ENCODE assay signal across 12 mouse cellular contexts in genomic region chr17:12675646-12676045, GRCm38 (mm10). TPM values are rescaled to one million over a fixed set of nuclear protein-coding genes. Genes with fewer than 3 reads are reported as not detected.
A peak's percentile ranks its signal among the peaks of the same experiment; 100 is the strongest.
DNase-seq lines count a peak whose midpoint lies in the region; ATAC-seq and TF ChIP-seq lines count a peak whose summit lies in the region.
"Had no signal": no experiment of that assay in that cellular context is flagged by ENCODE, and none has a peak within 500 bp of the region (broad histone marks: within the 10 kb centered on the region; RNA-seq: fewer than 3 reads in every experiment).

Gene Slc22a1, minus strand, starts transcription at chr17:12675829.

- WGBS in intestine, postnatal 0 days = 63% methylated on average over 7 of the region's 7 CpGs
- 75% methylated on average over 7 of the region's 7 CpGs for WGBS in intestine, embryonic 16.5 days
- 37% methylated on average over 7 of the region's 7 CpGs for WGBS in kidney, adult 2 months

- intact Hi-C loops in gastrocnemius, postnatal 14 days (cut with DNase I; ENCODE audit: low total_unique reads) = no loop called here

- H3K4me2 ChIP-seq in intestine, postnatal 0 days (replicated peaks; ENCODE audit: low read depth) = no peak within 1 kb of the TSS
- H3K4me2 ChIP-seq in intestine, embryonic 16.5 days (ENCODE audit: low read depth, low read length) = no peak within 1 kb of the TSS
- H3K4me2 ChIP-seq: hindbrain, embryonic 12.5 days had no signal

- no peaks in the 10 kb centered on the region for H3K36me3 ChIP-seq in intestine, postnatal 0 days (ENCODE audit: control insufficient read depth, insufficient read depth)
- H3K36me3 ChIP-seq in intestine, embryonic 16.5 days (ENCODE audit: control insufficient read depth, insufficient read depth, low read length) = 0 out of 2 replicates have a peak, but pooled peaks cover 4% of the 10 kb centered on the region
- no peaks in the 10 kb centered on the region for H3K36me3 ChIP-seq in kidney, adult 2 months (ENCODE audit: control insufficient read depth, insufficient read depth, low read length)

- H3K4me1 ChIP-seq in intestine, postnatal 0 days (replicated peaks; ENCODE audit: control insufficient read depth, insufficient read depth, low read length) = no peaks in the 10 kb centered on the region; the same call in none of the 2 replicates
- peaks cover 11% of the 10 kb centered on the region for H3K4me1 ChIP-seq in intestine, embryonic 16.5 days (ENCODE audit: control insufficient read depth, insufficient read depth, low read length)
- H3K4me1 ChIP-seq in kidney, adult 2 months (ENCODE audit: control insufficient read depth, insufficient read depth, low read length) = peaks cover 21% of the 10 kb centered on the region; the same call in 1 of the 2 replicates
- H3K4me1 ChIP-seq: hindbrain, embryonic 12.5 days had no signal

- no peaks in the 10 kb centered on the region for H3K27me3 ChIP-seq in intestine, postnatal 0 days (replicated peaks; ENCODE audit: control insufficient read depth, insufficient read depth, low read length)
- no peaks in the 10 kb centered on the region for H3K27me3 ChIP-seq in intestine, embryonic 16.5 days (replicated peaks; ENCODE audit: control insufficient read depth, insufficient read depth, low read length)
- H3K27me3 ChIP-seq in kidney, adult 2 months (replicated peaks; ENCODE audit: control insufficient read depth, insufficient read depth, low read length) = no peaks in the 10 kb centered on the region
- H3K27me3 ChIP-seq: hindbrain, embryonic 12.5 days had no signal

- H3K4me3 ChIP-seq in intestine, postnatal 0 days (ENCODE audit: low read depth, low read length) = no peak within 1 kb of the TSS
- H3K4me3 ChIP-seq in intestine, embryonic 16.5 days (ENCODE audit: low read length) = no peak within 1 kb of the TSS
- peak within 1 kb of the TSS; percentile 75 for H3K4me3 ChIP-seq in kidney, adult 2 months (ENCODE audit: insufficient read depth, low read depth, low read length)
- H3K4me3 ChIP-seq: hindbrain, embryonic 12.5 days had no signal

- DNase-seq in kidney, adult 2 months = peak; percentile 95
- DNase-seq in kidney, postnatal 14 days = peak; percentile 86
- DNase-seq in lung, postnatal 25 days (ENCODE audit: low spot score) = peak; percentile 78
- DNase-seq in cerebellum, adult 11-12 months = no peak
- DNase-seq in gastrocnemius, postnatal 14 days = no peak
- DNase-seq: cerebellum, postnatal 25 days; left cerebral cortex, postnatal 4 days; thymus, postnatal 36 days had no signal

- H3K27ac ChIP-seq in intestine, postnatal 0 days (ENCODE audit: low read depth, low read length) = no peak within 1 kb of the TSS
- H3K27ac ChIP-seq in intestine, embryonic 16.5 days (ENCODE audit: low read length) = no peak within 1 kb of the TSS
- H3K27ac ChIP-seq in kidney, adult 2 months (ENCODE audit: insufficient read depth, low read depth, low read length) = peak within 1 kb of the TSS; percentile 91
- H3K27ac ChIP-seq: hindbrain, embryonic 12.5 days had no signal

- H3K9me3 ChIP-seq in intestine, postnatal 0 days (ENCODE audit: control insufficient read depth) = peaks cover 3% of the 10 kb centered on the region; the same call in 1 of the 2 replicates
- H3K9me3 ChIP-seq in intestine, embryonic 16.5 days (ENCODE audit: control insufficient read depth, low read length) = peaks cover 6% of the 10 kb centered on the region
- H3K9me3 ChIP-seq: hindbrain, embryonic 12.5 days had no signal

- no peak for TF ChIP-seq CTCF in intestine, postnatal 0 days (IDR thresholded peaks at IDR 0.05; ENCODE audit: low read depth)
- no peak for TF ChIP-seq CTCF in kidney, adult 2 months (conservative IDR thresholded peaks at IDR 0.05; ENCODE audit: insufficient read depth, insufficient read length, low read depth, low read length)

- no peak within 1 kb of the TSS for H3K9ac ChIP-seq in intestine, postnatal 0 days (ENCODE audit: low read depth, low read length)
- H3K9ac ChIP-seq in intestine, embryonic 16.5 days (ENCODE audit: low read depth, low read length) = no peak within 1 kb of the TSS
- H3K9ac ChIP-seq: hindbrain, embryonic 12.5 days had no signal

- 0 out of 2 replicates have a peak, but pooled peaks have one; percentile 14 for ATAC-seq in intestine, postnatal 0 days
- ATAC-seq in intestine, embryonic 16.5 days = no peak; the same call in 1 of the 2 replicates

- TF ChIP-seq POLR2A in kidney, adult 2 months (IDR thresholded peaks at IDR 0.05; ENCODE audit: low read depth, low read length) = peak; percentile 86

RNA-seq across cellular contexts. Expression of gene Slc22a1, which starts in this region (rescaled TPM):
- 2.1 and 3.1 TPM in 2 replicates for polyA plus RNA-seq in intestine, postnatal 0 days (2015; fragmentation: Nextera tagmentation; extraction: Ambion mirVana)
- 0.31 and 0.32 TPM in 2 replicates for polyA plus RNA-seq in intestine, embryonic 16.5 days (2015; fragmentation: Nextera tagmentation; extraction: Ambion mirVana)
- 468 and 516 TPM in 2 replicates for polyA plus RNA-seq in kidney, adult 2 months (2012; rRNA removed)
- not detected for total RNA-seq in gastrocnemius, postnatal 14 days (2021)
- total RNA-seq: megakaryocyte, adult 5-6 weeks had no signal
- polyA plus RNA-seq: hindbrain, embryonic 12.5 days had no signal

Comparison
In these comparisons a context has a peak if more than half of its experiments do, and no peak if none do; other contexts are left out.
1. RNA of gene Slc22a1 (polyA plus RNA-seq): 468 to 516 TPM in kidney, adult 2 months; 2.1 to 3.1 TPM in intestine, postnatal 0 days and 0.31 to 0.32 TPM in intestine, embryonic 16.5 days; every median in the first group is over 100 times any median in the second.
2. DNase-seq: peak in kidney, adult 2 months (single experiment), kidney, postnatal 14 days (single experiment) and lung, postnatal 25 days (single experiment); none in cerebellum, adult 11-12 months (single experiment) and gastrocnemius, postnatal 14 days (single experiment).